Mouse (Mus musculus): ENCODE data around the gene Tnip3. TPM values are rescaled to one million over a fixed set of nuclear protein-coding genes. Genes with fewer than 3 reads are reported as not detected.

The Tnip3 gene
- polyA plus RNA-seq (2012; fragmentation: generic; extraction: Trizol), result under 1 TPM in 1 of 2 experiments, not detected in 1; 0.04 TPM

GRCm38 (mm10) chr6:65525192-65525591 lies at the start of gene Tnip3:
TSS of gene Tnip3 (plus strand) at chr6:65525313.

GRCm38 (mm10) chr6:65671451-65671850 lies 146.3 kb downstream of the Tnip3 start, which contains the start of gene Ndnf:
TSS of gene Ndnf (plus strand) at chr6:65671590.

Other genes with a start within 250 kb of the Tnip3 start
- gene C130060K24Rik, start 144.2 kb upstream of the Tnip3 start, polyA plus RNA-seq (2012; fragmentation: generic; extraction: Trizol), result not detected
- under 1 TPM in 1 of 2 experiments, not detected in 1; 0.04 TPM for gene Ndnf, start 146.3 kb downstream of the Tnip3 start, polyA plus RNA-seq (2012; fragmentation: generic; extraction: Trizol)

All from C3H10T1/2 (cell line).